In genomic region chr11:5851021-5851736, GRCm38 (mm10) we compare ENCODE assay signal across 22 mouse cellular contexts. TPM values are rescaled to one million over a fixed set of nuclear protein-coding genes. Genes with fewer than 3 reads are reported as not detected.
DNase-seq lines count a peak whose midpoint lies in the region; ATAC-seq and TF ChIP-seq lines count a peak whose summit lies in the region.
"Had no signal": no experiment of that assay in that cellular context is flagged by ENCODE, and none has a peak within 500 bp of the region (broad histone marks: within the 10 kb centered on the region; RNA-seq: fewer than 3 reads in every experiment).

No protein-coding gene starts in this region.

- TF ChIP-seq POLR2A in embryonic fibroblast, embryonic 13.5 days (IDR thresholded peaks at IDR 0.05; ENCODE audit: low read depth, low read length), result no peak

- no peak for DNase-seq in gastrocnemius, adult 2 months
- DNase-seq in gastrocnemius, postnatal 4 days (ENCODE audit: low spot score in 2 of 2), result no peak
- no peak for DNase-seq in heart, postnatal 0 days (ENCODE audit: low spot score)
- no peak for DNase-seq in heart, postnatal 36 days
- peak; percentile 58 to 67 for DNase-seq in thymus, postnatal 10 days (ENCODE audit: low spot score in 2 of 2)
- no peak for DNase-seq in layer of hippocampus, adult 8-10 months (ENCODE audit: low spot score in 2 of 2)
- no peak for DNase-seq in Muller cell, postnatal 12 days (ENCODE audit: inconsistent ontology term)
- DNase-seq: adrenal gland, postnatal 10 days; cerebellum, adult 11-12 months; cerebellum, postnatal 36 days; gastrocnemius, postnatal 10 days; kidney, adult 2 months; lung, postnatal 10 days; right cerebral cortex, adult 18-20 months had no signal

- H3K4me3 ChIP-seq in gastrocnemius, adult 2 months, result no peak overlapping the region
- no peak overlapping the region for H3K4me3 ChIP-seq in heart, postnatal 0 days (ENCODE audit: low read depth, low read length)
- H3K4me3 ChIP-seq in embryonic fibroblast, embryonic 13.5 days (ENCODE audit: insufficient read depth, low read length), result no peak overlapping the region
- H3K4me3 ChIP-seq: forebrain, embryonic 10.5 days; liver, embryonic 15.5 days had no signal

- peak overlapping the region; percentile 83 for H3K27ac ChIP-seq in gastrocnemius, adult 2 months
- peak overlapping the region; percentile 61; the same call in 1 of the 2 replicates for H3K27ac ChIP-seq in heart, postnatal 0 days (ENCODE audit: low read depth)
- peak overlapping the region; percentile 43 for H3K27ac ChIP-seq in embryonic fibroblast, embryonic 13.5 days (ENCODE audit: insufficient read depth, low read length)
- H3K27ac ChIP-seq: forebrain, embryonic 10.5 days; liver, embryonic 15.5 days had no signal

- no peak for TF ChIP-seq EP300 in heart, postnatal 0 days (IDR thresholded peaks at IDR 0.05; ENCODE audit: low read depth)

- H3K27me3 ChIP-seq in heart, postnatal 0 days (ENCODE audit: control insufficient read depth, insufficient read depth, low read length), result no peaks in the 10 kb centered on the region
- H3K27me3 ChIP-seq: liver, embryonic 15.5 days had no signal

- WGBS in heart, postnatal 0 days, result 48% methylated on average over 4 of the region's 4 CpGs

- TF ChIP-seq CTCF in gastrocnemius, adult 2 months (IDR thresholded peaks at IDR 0.05), result no peak
- TF ChIP-seq CTCF in heart, postnatal 0 days (IDR thresholded peaks at IDR 0.05; ENCODE audit: low read depth), result no peak
- TF ChIP-seq CTCF in embryonic fibroblast, embryonic 13.5 days (IDR thresholded peaks at IDR 0.05; ENCODE audit: borderline replicate concordance, insufficient read depth, low read length), result no peak

- no peaks in the 10 kb centered on the region for H3K9me3 ChIP-seq in heart, postnatal 0 days (replicated peaks; ENCODE audit: control insufficient read depth, low read length)
- H3K9me3 ChIP-seq: forebrain, embryonic 10.5 days; liver, embryonic 15.5 days had no signal

- no peak for ATAC-seq in heart, postnatal 0 days (ENCODE audit: insufficient read depth, low read depth)

- H3K9ac ChIP-seq in heart, postnatal 0 days (replicated peaks; ENCODE audit: low read depth, low read length), result no peak overlapping the region
- H3K9ac ChIP-seq: liver, embryonic 15.5 days had no signal

- H3K36me3 ChIP-seq in heart, postnatal 0 days (replicated peaks; ENCODE audit: control insufficient read depth, insufficient read depth, low read length), result no peaks in the 10 kb centered on the region
- H3K36me3 ChIP-seq: forebrain, embryonic 10.5 days; liver, embryonic 15.5 days had no signal

- intact Hi-C loops in gastrocnemius, adult 2 months (cut with DNase I), result no loop called here
- intact Hi-C loops in heart, postnatal 36 days (cut with DNase I), result no loop called here

- H3K4me1 ChIP-seq in heart, postnatal 0 days (ENCODE audit: control insufficient read depth, insufficient read depth), result peaks cover 19% of the 10 kb centered on the region
- H3K4me1 ChIP-seq in embryonic fibroblast, embryonic 13.5 days (ENCODE audit: control insufficient read depth, insufficient read depth, low read length), result peaks cover 18% of the 10 kb centered on the region
- H3K4me1 ChIP-seq: liver, embryonic 15.5 days had no signal

- no peak overlapping the region for H3K4me2 ChIP-seq in heart, postnatal 0 days (ENCODE audit: low read depth, low read length)
- H3K4me2 ChIP-seq: liver, embryonic 15.5 days had no signal

RNA-seq across cellular contexts. Expression of gene Aebp1, which starts 10.6 kb away (rescaled TPM):
- 10 to 100 TPM; 52.8 to 72.3 TPM for total RNA-seq in gastrocnemius, adult 2 months (2021)
- 10 to 100 TPM; 60.9 to 68.2 TPM for total RNA-seq in gastrocnemius, postnatal 4 days (2021)
- 14.2 and 23.5 TPM in 2 replicates for total RNA-seq in heart, postnatal 0 days (2014; rRNA removed; ENCODE audit: low replicate concordance)
- 17.5 and 19.4 TPM in 2 replicates for polyA plus RNA-seq in heart, postnatal 0 days (2015; fragmentation: Nextera tagmentation; extraction: Ambion mirVana)
- 10 to 100 TPM; 17.3 to 27.3 TPM for total RNA-seq in heart, postnatal 36 days (2021)
- 372 and 444 TPM in 2 replicates for polyA plus RNA-seq in embryonic fibroblast, embryonic 13.5 days (2011; ENCODE audit: insufficient read length, low read depth, missing spikeins)
- total RNA-seq in layer of hippocampus, adult 8-10 months (2022), result 10 to 100 TPM; 12.3 to 25.9 (median 19.4) TPM
- total RNA-seq: MEL had no signal

RNA-seq across cellular contexts. Expression of gene Polm, which starts 13.4 kb away (rescaled TPM):
- 1 to 10 TPM; 1.7 to 3.1 TPM for total RNA-seq in gastrocnemius, adult 2 months (2021)
- 1 to 10 TPM; 8.4 to 8.9 TPM for total RNA-seq in gastrocnemius, postnatal 4 days (2021)
- total RNA-seq in heart, postnatal 0 days (2014; rRNA removed; ENCODE audit: low replicate concordance), result 1.7 and 4.4 TPM in 2 replicates
- 3.3 and 3.7 TPM in 2 replicates for polyA plus RNA-seq in heart, postnatal 0 days (2015; fragmentation: Nextera tagmentation; extraction: Ambion mirVana)
- 1 to 10 TPM; 2.7 to 3.1 TPM for total RNA-seq in heart, postnatal 36 days (2021)
- polyA plus RNA-seq in embryonic fibroblast, embryonic 13.5 days (2011; ENCODE audit: insufficient read length, low read depth, missing spikeins), result 9.9 and 13.0 TPM in 2 replicates
- total RNA-seq in layer of hippocampus, adult 8-10 months (2022), result 10 to 100 TPM in 3 of 4 experiments, 1 to 10 TPM in 1; 9.2 to 17.6 (median 14.7) TPM

RNA-seq across cellular contexts. Expression of gene Pold2, which starts 26.9 kb away (rescaled TPM):
- 10 to 100 TPM; 39.7 to 48.5 TPM for total RNA-seq in gastrocnemius, adult 2 months (2021)
- 10 to 100 TPM; 54.1 to 61.3 TPM for total RNA-seq in gastrocnemius, postnatal 4 days (2021)
- 23.9 and 58.7 TPM in 2 replicates for total RNA-seq in heart, postnatal 0 days (2014; rRNA removed; ENCODE audit: low replicate concordance)
- 54.6 and 60.0 TPM in 2 replicates for polyA plus RNA-seq in heart, postnatal 0 days (2015; fragmentation: Nextera tagmentation; extraction: Ambion mirVana)
- total RNA-seq in heart, postnatal 36 days (2021), result 10 to 100 TPM; 36.1 to 38.7 TPM
- 23.2 and 31.7 TPM in 2 replicates for polyA plus RNA-seq in embryonic fibroblast, embryonic 13.5 days (2011; ENCODE audit: insufficient read length, low read depth, missing spikeins)
- total RNA-seq in layer of hippocampus, adult 8-10 months (2022), result 10 to 100 TPM; 22.9 to 30.8 (median 25.1) TPM

RNA-seq across cellular contexts. Expression of gene Myl7, which starts 47.4 kb away (rescaled TPM):
- total RNA-seq in gastrocnemius, adult 2 months (2021), result not detected
- total RNA-seq in gastrocnemius, postnatal 4 days (2021), result not detected
- 1,536 and 2,717 TPM in 2 replicates for total RNA-seq in heart, postnatal 0 days (2014; rRNA removed; ENCODE audit: low replicate concordance)
- polyA plus RNA-seq in heart, postnatal 0 days (2015; fragmentation: Nextera tagmentation; extraction: Ambion mirVana), result 5,015 and 6,387 TPM in 2 replicates
- total RNA-seq in heart, postnatal 36 days (2021), result 100 to 1,000 TPM; 502 to 735 TPM
- not detected in 2 replicates for polyA plus RNA-seq in embryonic fibroblast, embryonic 13.5 days (2011; ENCODE audit: insufficient read length, low read depth, missing spikeins)
- not detected for total RNA-seq in layer of hippocampus, adult 8-10 months (2022)
- total RNA-seq: gastrocnemius, postnatal 10 days; hematopoietic stem cell, adult 5-6 weeks; left cerebral cortex, adult 18-20 months; megakaryocyte, adult 5-6 weeks; MEL; midbrain, postnatal 0 days had no signal
- polyA plus RNA-seq: midbrain, postnatal 0 days had no signal

RNA-seq across cellular contexts. Expression of gene Pgam2, which starts 47.6 kb away (rescaled TPM):
- total RNA-seq in gastrocnemius, adult 2 months (2021), result 1,000 to 10,000 TPM; 2,835 to 2,943 TPM
- 1,000 to 10,000 TPM; 1,561 to 1,711 TPM for total RNA-seq in gastrocnemius, postnatal 4 days (2021)
- 734 and 862 TPM in 2 replicates for total RNA-seq in heart, postnatal 0 days (2014; rRNA removed; ENCODE audit: low replicate concordance)
- 1,513 and 1,614 TPM in 2 replicates for polyA plus RNA-seq in heart, postnatal 0 days (2015; fragmentation: Nextera tagmentation; extraction: Ambion mirVana)
- 100 to 1,000 TPM; 793 to 969 TPM for total RNA-seq in heart, postnatal 36 days (2021)
- 2.8 TPM in 1 of 2 replicates, not detected in the other for polyA plus RNA-seq in embryonic fibroblast, embryonic 13.5 days (2011; ENCODE audit: insufficient read length, low read depth, missing spikeins)
- 10 to 100 TPM; 10.6 to 18.9 (median 13.0) TPM for total RNA-seq in layer of hippocampus, adult 8-10 months (2022)
- total RNA-seq: hematopoietic stem cell, adult 5-6 weeks; megakaryocyte, adult 5-6 weeks; midbrain, postnatal 0 days had no signal

Comparison
In these comparisons a context has a peak if more than half of its experiments do, and no peak if none do; other contexts are left out.
1. DNase-seq: peak in thymus, postnatal 10 days (2 of 2); none in gastrocnemius, adult 2 months (single experiment), gastrocnemius, postnatal 4 days (0 of 2), heart, postnatal 0 days (single experiment), heart, postnatal 36 days (0 of 2), layer of hippocampus, adult 8-10 months (0 of 2) and Muller cell, postnatal 12 days (single experiment).
2. Peak in every context shown above with its lines, with median percentiles within 50 percentile points of each other: H3K27ac ChIP-seq.